Mouse (Mus musculus) midbrain, embryonic 14.5 days (tissue): ENCODE measurements around the gene Lrpprc. TPM values are rescaled to one million over a fixed set of nuclear protein-coding genes. Genes with fewer than 3 reads are reported as not detected.

ENCODE experiments used
- ATAC-seq: fragments of 200-750 bp; cut with Nextera tagmentation; 2 replicates; pipeline ENCODE4 v1.8.0; 2017; ENCODE audit warnings: moderate number of reproducible peaks, moderate library complexity; ENCODE audit not compliant: low FRiP score, low TSS enrichment
- DNase-seq: peaks from one replicate; pipeline ENCODE4 v3.0.0-alpha.2; 2015
- H3K27ac ChIP-seq: fragments of 300-500 bp; sonication (generic); replicated peaks from 2 replicates; pipeline ENCODE4 v1.5.1; 2014; ENCODE audit warnings: mild to moderate bottlenecking, low read depth, low read length, moderate library complexity
- H3K27me3 ChIP-seq: fragments of 300-500 bp; sonication (generic); 2 replicates; pipeline ENCODE4 v1.6.1; 2014; ENCODE audit warnings: low read length, control low read depth, mixed read lengths; ENCODE audit not compliant: control insufficient read depth, insufficient read depth
- H3K36me3 ChIP-seq: fragments of 300-500 bp; sonication (generic); 2 replicates; pipeline ENCODE4 v1.6.1; 2014; ENCODE audit warnings: low read length, control low read depth; ENCODE audit not compliant: control insufficient read depth, insufficient read depth
- H3K4me1 ChIP-seq: fragments of 300-500 bp; sonication (generic); 2 replicates; pipeline ENCODE4 v1.6.1; 2014; ENCODE audit warnings: mild to moderate bottlenecking, antibody characterized with exemption, low read length, control low read depth; ENCODE audit not compliant: control insufficient read depth, insufficient read depth
- H3K4me2 ChIP-seq: fragments of 300-500 bp; sonication (generic); 2 replicates; pipeline ENCODE4 v1.6.1; 2014; ENCODE audit warnings: mild to moderate bottlenecking, low read length, moderate library complexity
- H3K4me3 ChIP-seq: fragments of 300-500 bp; sonication (generic); replicated peaks from 2 replicates; pipeline ENCODE4 v1.5.1; 2014; ENCODE audit warnings: low read depth, low read length
- H3K9ac ChIP-seq: fragments of 300-500 bp; sonication (generic); replicated peaks from 2 replicates; pipeline ENCODE4 v1.6.1; 2014; ENCODE audit warnings: mild to moderate bottlenecking, low read length, moderate library complexity
- H3K9me3 ChIP-seq: fragments of 300-500 bp; sonication (generic); 2 replicates; pipeline ENCODE4 v1.6.1; 2016; ENCODE audit warnings: low read length, control low read depth, mixed read lengths; ENCODE audit not compliant: control insufficient read depth
- WGBS: fragments of 180-500 bp; shearing (Covaris S2); extraction: QIAGEN DNeasy Blood & Tissue Kit; methylation state at CpG from one replicate; pipeline ENCODE4 v1.1.7; 2014; 5-methylcytosine and 5-hydroxymethylcytosine counted together
- polyA plus RNA-seq: library from polyadenylated mRNA; unstranded; fragments of >200 nt; fragmentation: Nextera tagmentation; extraction: Ambion mirVana; gene quantifications from 2 replicates; pipeline ENCODE4 v1.2.1, GENCODE M21; 2014

The Lrpprc gene
- polyA plus RNA-seq, 1 experiment from 2014 or later, result 51.4 TPM

- H3K9me3 ChIP-seq, result no peaks in the 10 kb centered on the region
- H3K27ac ChIP-seq, result no peak overlapping the region
- ATAC-seq, result no peak
- no peaks in the 10 kb centered on the region for H3K27me3 ChIP-seq
- H3K4me3 ChIP-seq, result no peak overlapping the region
- 79% methylated on average over 9 of the region's 9 CpGs for WGBS
- no peaks in the 10 kb centered on the region for H3K4me1 ChIP-seq
- H3K4me2 ChIP-seq, result no peak overlapping the region
- H3K9ac ChIP-seq, result no peak overlapping the region
- DNase-seq, result no peak
- H3K36me3 ChIP-seq, result no peaks in the 10 kb centered on the region
Measured at GRCm38 (mm10) chr17:84738073-84738797, 52.4 kb downstream of the Lrpprc start.

- H3K27ac ChIP-seq, result no peak overlapping the region
- no peaks in the 10 kb centered on the region for H3K4me1 ChIP-seq
- ATAC-seq (no peak), DNase-seq (no peak)
- H3K27me3 ChIP-seq, result no peaks in the 10 kb centered on the region
- H3K9ac ChIP-seq, result no peak overlapping the region
- H3K4me3 ChIP-seq, result no peak overlapping the region
- 0 out of 2 replicates have a peak, but pooled peaks cover 3% of the 10 kb centered on the region for H3K36me3 ChIP-seq
- H3K4me2 ChIP-seq, result no peak overlapping the region
- H3K9me3 ChIP-seq, result no peaks in the 10 kb centered on the region
- WGBS, result 82% methylated on average over 9 of the region's 9 CpGs
Measured at GRCm38 (mm10) chr17:84736719-84737118, 53.9 kb downstream of the Lrpprc start.

- no peaks in the 10 kb centered on the region for H3K4me1 ChIP-seq
- no peak overlapping the region for H3K4me2 ChIP-seq
- H3K36me3 ChIP-seq, result peaks cover 20% of the 10 kb centered on the region
- H3K9ac ChIP-seq, result no peak overlapping the region
- H3K27me3 ChIP-seq, result no peaks in the 10 kb centered on the region
- DNase-seq (no peak), ATAC-seq (no peak)
- no peak overlapping the region for H3K4me3 ChIP-seq
- H3K9me3 ChIP-seq, result no peaks in the 10 kb centered on the region
- 93% methylated on average over 8 of the region's 8 CpGs for WGBS
- H3K27ac ChIP-seq, result no peak overlapping the region
Measured at GRCm38 (mm10) chr17:84732612-84733011, 58.0 kb downstream of the Lrpprc start.

GRCm38 (mm10) chr17:84731361-84731760 lies 59.2 kb downstream of the Lrpprc start:
- DNase-seq (no peak), ATAC-seq (no peak)
- H3K27me3 ChIP-seq, result no peaks in the 10 kb centered on the region
- no peaks in the 10 kb centered on the region for H3K9me3 ChIP-seq
- peaks cover 23% of the 10 kb centered on the region for H3K36me3 ChIP-seq
- no peak overlapping the region for H3K4me3 ChIP-seq
- WGBS, result 92% methylated on average over 12 of the region's 12 CpGs
- H3K4me1 ChIP-seq, result no peaks in the 10 kb centered on the region
- no peak overlapping the region for H3K27ac ChIP-seq
- no peak overlapping the region for H3K4me2 ChIP-seq
- no peak overlapping the region for H3K9ac ChIP-seq

GRCm38 (mm10) chr17:84729140-84729539 lies 61.4 kb downstream of the Lrpprc start:
- no peak for ATAC-seq
- H3K36me3 ChIP-seq, result peaks cover 41% of the 10 kb centered on the region
- H3K4me2 ChIP-seq, result no peak overlapping the region
- no peak overlapping the region for H3K9ac ChIP-seq
- 94% methylated on average over 5 of the region's 5 CpGs for WGBS
- no peak overlapping the region for H3K27ac ChIP-seq
- no peaks in the 10 kb centered on the region for H3K27me3 ChIP-seq
- no peak for DNase-seq
- no peak overlapping the region for H3K4me3 ChIP-seq
- no peaks in the 10 kb centered on the region for H3K4me1 ChIP-seq
- H3K9me3 ChIP-seq, result no peaks in the 10 kb centered on the region

- Histone ChIP-seq H3K9ac (no peak overlapping the region), H3K9me3 (no peaks in the 10 kb centered on the region), H3K27ac (no peak overlapping the region), H3K36me3 (peaks cover 46% of the 10 kb centered on the region), H3K27me3 (no peaks in the 10 kb centered on the region), H3K4me1 (no peaks in the 10 kb centered on the region), H3K4me3 (no peak overlapping the region), H3K4me2 (no peak overlapping the region)
- ATAC-seq (no peak), DNase-seq (no peak)
- 70% methylated on average over 1 of the region's 1 CpGs for WGBS
Measured at GRCm38 (mm10) chr17:84728201-84728911, 62.2 kb downstream of the Lrpprc start.

GRCm38 (mm10) chr17:84725163-84725562 lies 65.4 kb downstream of the Lrpprc start:
- Histone ChIP-seq H3K27me3 (no peaks in the 10 kb centered on the region), H3K36me3 (peaks cover 41% of the 10 kb centered on the region), H3K4me1 (no peaks in the 10 kb centered on the region), H3K9me3 (no peaks in the 10 kb centered on the region), H3K27ac (no peak overlapping the region), H3K9ac (no peak overlapping the region), H3K4me3 (no peak overlapping the region), H3K4me2 (no peak overlapping the region)
- ATAC-seq (no peak), DNase-seq (no peak)
- 98% methylated on average over 3 of the region's 3 CpGs for WGBS

GRCm38 (mm10) chr17:84724028-84724427 lies 66.6 kb downstream of the Lrpprc start:
- Histone ChIP-seq H3K27ac (no peak overlapping the region), H3K4me2 (no peak overlapping the region), H3K4me1 (no peaks in the 10 kb centered on the region), H3K36me3 (peaks cover 37% of the 10 kb centered on the region), H3K27me3 (no peaks in the 10 kb centered on the region), H3K9me3 (no peaks in the 10 kb centered on the region), H3K9ac (no peak overlapping the region), H3K4me3 (no peak overlapping the region)
- ATAC-seq, result no peak
- DNase-seq, result no peak
- WGBS, result 59% methylated on average over 9 of the region's 9 CpGs

GRCm38 (mm10) chr17:84719105-84719504 lies 71.5 kb downstream of the Lrpprc start:
- WGBS, result 84% methylated on average over 3 of the region's 3 CpGs
- DNase-seq (no peak), ATAC-seq (no peak)
- Histone ChIP-seq H3K9me3 (no peaks in the 10 kb centered on the region), H3K27ac (no peak overlapping the region), H3K27me3 (no peaks in the 10 kb centered on the region), H3K9ac (no peak overlapping the region), H3K4me1 (peaks cover 6% of the 10 kb centered on the region), H3K36me3 (peaks cover 20% of the 10 kb centered on the region; the same call in 1 of the 2 replicates), H3K4me2 (no peak overlapping the region), H3K4me3 (no peak overlapping the region)
